Mouse (Mus musculus) brain, embryonic 14.5 days (tissue): ENCODE measurements around the gene Psmb10.

ENCODE experiments used
- CTCF ChIP-seq: fragments of 200-500 bp; IDR thresholded peaks from 2 replicates; pipeline ENCODE4 v1.5.1; 2012; ENCODE audit warnings: inconsistent platforms, mild to moderate bottlenecking, moderate library complexity, borderline replicate concordance; ENCODE audit not compliant: insufficient read depth, insufficient read length; ENCODE audit errors: extremely low read depth
- POLR2A ChIP-seq: fragments of 200-500 bp; IDR thresholded peaks from 2 replicates; pipeline ENCODE4 v1.6.1; 2012; ENCODE audit warnings: mild to moderate bottlenecking, inconsistent platforms, borderline replicate concordance; ENCODE audit not compliant: poor library complexity, insufficient read depth, insufficient read length, severe bottlenecking; ENCODE audit errors: extremely low read depth

- TF ChIP-seq POLR2A (no peak), CTCF (no peak)
Measured at GRCm38 (mm10) chr8:105957813-105958212, 19.6 kb upstream of the Psmb10 start.
